Mouse (Mus musculus) heart, embryonic 12.5 days (tissue): ENCODE measurements at regions not wholly inside any gene's neighbourhood (a gene's known extent, or its start where the extent isn't known, plus 50 kb on each side); places are given as distances from the start of the nearest gene placed in this dataset.

Experiments used
- ATAC-seq: fragments of 200-750 bp; cut with Nextera tagmentation; 2 replicates; pipeline ENCODE4 v1.8.0; 2017; ENCODE audit warnings: moderate TSS enrichment, moderate library complexity; ENCODE audit not compliant: insufficient number of reproducible peaks, low FRiP score
- H3K27ac ChIP-seq: fragments of 300-500 bp; sonication (generic); 2 replicates; pipeline ENCODE4 v1.5.1; 2016; ENCODE audit warnings: mild to moderate bottlenecking, moderate library complexity; ENCODE audit not compliant: poor library complexity, severe bottlenecking
- H3K27me3 ChIP-seq: fragments of 300-500 bp; sonication (generic); replicated peaks from 2 replicates; pipeline ENCODE4 v1.6.1; 2016; ENCODE audit warnings: mild to moderate bottlenecking, moderate library complexity
- H3K36me3 ChIP-seq: fragments of 300-500 bp; sonication (generic); 2 replicates; pipeline ENCODE4 v1.6.1; 2016; ENCODE audit warnings: mild to moderate bottlenecking, moderate library complexity
- H3K4me1 ChIP-seq: fragments of 300-500 bp; sonication (generic); replicated peaks from 2 replicates; pipeline ENCODE4 v1.6.1; 2016; ENCODE audit warnings: mild to moderate bottlenecking
- H3K4me2 ChIP-seq: fragments of 300-500 bp; sonication (generic); 2 replicates; pipeline ENCODE4 v1.6.1; 2016; ENCODE audit warnings: mild to moderate bottlenecking, moderate library complexity
- H3K4me3 ChIP-seq: fragments of 300-500 bp; sonication (generic); 2 replicates; pipeline ENCODE4 v1.5.1; 2016; ENCODE audit warnings: mild to moderate bottlenecking
- H3K9ac ChIP-seq: fragments of 300-500 bp; sonication (generic); 2 replicates; pipeline ENCODE4 v1.6.1; 2016; ENCODE audit warnings: mild to moderate bottlenecking, moderate library complexity
- H3K9me3 ChIP-seq: fragments of 300-500 bp; sonication (generic); replicated peaks from 2 replicates; pipeline ENCODE4 v1.6.1; 2016; ENCODE audit warnings: mild to moderate bottlenecking, moderate library complexity
- WGBS: fragments of 180-500 bp; shearing (Covaris S2); methylation state at CpG from one replicate; pipeline ENCODE4 v1.1.7; 2016; 5-methylcytosine and 5-hydroxymethylcytosine counted together

GRCm38 (mm10) chr5:52015786-52016185 is 174.5 kb downstream of the Dhx15 start:
- H3K9ac ChIP-seq, result no peak overlapping the region
- no peak overlapping the region for H3K4me2 ChIP-seq
- H3K36me3 ChIP-seq, result no peaks in the 10 kb centered on the region
- ATAC-seq, result no peak
- no peaks in the 10 kb centered on the region for H3K9me3 ChIP-seq
- H3K27me3 ChIP-seq, result no peaks in the 10 kb centered on the region
- H3K4me1 ChIP-seq, result no peaks in the 10 kb centered on the region
- H3K27ac ChIP-seq, result no peak overlapping the region
- no peak overlapping the region for H3K4me3 ChIP-seq
- WGBS, result 45% methylated on average over 6 of the region's 6 CpGs

DNA sequence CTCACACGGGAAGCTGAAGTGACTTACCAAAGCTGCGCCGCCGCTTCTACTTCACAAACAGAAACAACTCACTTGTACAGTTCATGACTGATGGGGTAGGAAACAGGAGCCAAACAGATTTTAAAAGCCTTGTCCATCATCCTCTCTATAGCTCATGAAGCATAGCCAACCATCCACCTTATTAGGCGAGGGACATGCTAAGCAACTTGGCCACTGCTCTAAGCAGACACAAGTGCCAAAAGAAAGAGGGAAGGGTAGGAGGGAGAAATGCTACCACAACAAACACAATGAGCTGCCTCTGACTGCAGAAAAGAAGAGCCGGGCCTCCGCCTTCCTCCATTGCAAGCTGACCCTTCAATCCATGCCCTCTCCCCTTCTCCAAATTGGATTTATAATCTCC is 179.9 kb downstream of the Dhx15 start:
- Histone ChIP-seq H3K4me1 (peaks cover 7% of the 10 kb centered on the region), H3K4me2 (no peak overlapping the region), H3K36me3 (no peaks in the 10 kb centered on the region), H3K9ac (no peak overlapping the region), H3K4me3 (no peak overlapping the region), H3K9me3 (no peaks in the 10 kb centered on the region), H3K27ac (no peak overlapping the region), H3K27me3 (no peaks in the 10 kb centered on the region)
- WGBS, result 90% methylated on average over 7 of the region's 7 CpGs
- ATAC-seq, result no peak

GRCm38 (mm10) chr5:52008942-52009341 is 181.4 kb downstream of the Dhx15 start:
- peaks cover 7% of the 10 kb centered on the region for H3K4me1 ChIP-seq
- no peak overlapping the region for H3K27ac ChIP-seq
- WGBS, result 75% methylated on average over 3 of the region's 3 CpGs
- ATAC-seq, result no peak
- no peak overlapping the region for H3K9ac ChIP-seq
- H3K4me2 ChIP-seq, result no peak overlapping the region
- no peak overlapping the region for H3K4me3 ChIP-seq
- no peaks in the 10 kb centered on the region for H3K9me3 ChIP-seq
- H3K36me3 ChIP-seq, result no peaks in the 10 kb centered on the region
- H3K27me3 ChIP-seq, result no peaks in the 10 kb centered on the region

DNA sequence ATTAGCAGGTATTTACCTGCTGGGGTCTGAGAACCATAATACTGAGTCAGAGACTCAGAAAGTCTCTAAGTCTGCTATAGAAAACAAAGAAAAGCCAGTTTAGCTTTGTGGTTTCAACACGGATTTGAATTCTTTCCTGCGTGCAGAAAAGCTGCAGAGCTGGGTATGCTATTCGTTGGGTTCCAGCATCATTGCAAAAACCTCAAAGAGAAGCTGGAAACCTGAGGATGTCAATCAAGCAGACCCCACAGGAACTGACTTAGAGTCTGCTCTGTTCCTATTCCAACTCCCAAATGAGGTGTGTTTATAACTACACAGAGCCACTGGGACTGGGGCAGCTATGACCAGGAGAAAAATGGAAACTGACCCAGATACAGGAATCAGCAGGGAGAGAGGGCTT is 183.5 kb downstream of the Dhx15 start:
- no peaks in the 10 kb centered on the region for H3K27me3 ChIP-seq
- H3K27ac ChIP-seq, result no peak overlapping the region
- H3K36me3 ChIP-seq, result no peaks in the 10 kb centered on the region
- peaks cover 7% of the 10 kb centered on the region for H3K4me1 ChIP-seq
- H3K4me3 ChIP-seq, result no peak overlapping the region
- no peak for ATAC-seq
- H3K4me2 ChIP-seq, result no peak overlapping the region
- no peaks in the 10 kb centered on the region for H3K9me3 ChIP-seq
- H3K9ac ChIP-seq, result no peak overlapping the region
- 69% methylated on average over 3 of the region's 3 CpGs for WGBS

GRCm38 (mm10) chr5:51990847-51991610 is 199.3 kb downstream of the Dhx15 start:
- Histone ChIP-seq H3K9me3 (no peaks in the 10 kb centered on the region), H3K36me3 (no peaks in the 10 kb centered on the region), H3K9ac (no peak overlapping the region), H3K4me3 (no peak overlapping the region), H3K27ac (no peak overlapping the region), H3K27me3 (no peaks in the 10 kb centered on the region), H3K4me2 (no peak overlapping the region), H3K4me1 (no peaks in the 10 kb centered on the region; the same call in 1 of the 2 replicates)
- WGBS, result 43% methylated on average over 10 of the region's 10 CpGs
- ATAC-seq, result no peak

DNA sequence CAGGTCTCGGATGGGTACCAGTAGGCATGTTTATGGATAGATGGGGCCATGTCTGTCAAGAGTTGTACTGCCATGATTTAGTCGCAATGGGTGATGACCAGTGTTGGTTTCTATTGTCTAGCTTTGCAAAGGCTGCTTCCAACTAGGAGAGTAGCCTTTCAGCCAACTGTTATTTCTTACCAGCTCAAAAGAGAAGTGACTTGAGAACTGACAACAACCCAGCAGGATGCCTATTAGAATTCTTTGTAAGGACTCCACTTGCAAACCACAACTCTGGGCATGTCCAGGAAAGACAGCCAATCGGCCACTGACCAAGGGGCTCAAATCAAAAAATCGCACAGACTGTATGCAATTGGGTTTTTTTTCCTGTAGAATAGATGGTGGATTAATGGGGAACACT is 200.9 kb downstream of the Dhx15 start:
- Histone ChIP-seq H3K27ac (no peak overlapping the region), H3K4me2 (no peak overlapping the region), H3K4me1 (no peaks in the 10 kb centered on the region; the same call in 1 of the 2 replicates), H3K27me3 (no peaks in the 10 kb centered on the region), H3K4me3 (no peak overlapping the region), H3K9ac (no peak overlapping the region), H3K36me3 (no peaks in the 10 kb centered on the region), H3K9me3 (no peaks in the 10 kb centered on the region)
- no peak for ATAC-seq
- 75% methylated on average over 4 of the region's 4 CpGs for WGBS

GRCm38 (mm10) chr5:51988913-51989312 is 201.4 kb downstream of the Dhx15 start:
- no peaks in the 10 kb centered on the region for H3K27me3 ChIP-seq
- H3K4me1 ChIP-seq, result no peaks in the 10 kb centered on the region; the same call in 1 of the 2 replicates
- H3K9ac ChIP-seq, result no peak overlapping the region
- no peak for ATAC-seq
- no peaks in the 10 kb centered on the region for H3K9me3 ChIP-seq
- H3K4me3 ChIP-seq, result no peak overlapping the region
- H3K36me3 ChIP-seq, result no peaks in the 10 kb centered on the region
- WGBS, result 71% methylated on average over 6 of the region's 6 CpGs
- H3K4me2 ChIP-seq, result no peak overlapping the region
- H3K27ac ChIP-seq, result no peak overlapping the region

DNA sequence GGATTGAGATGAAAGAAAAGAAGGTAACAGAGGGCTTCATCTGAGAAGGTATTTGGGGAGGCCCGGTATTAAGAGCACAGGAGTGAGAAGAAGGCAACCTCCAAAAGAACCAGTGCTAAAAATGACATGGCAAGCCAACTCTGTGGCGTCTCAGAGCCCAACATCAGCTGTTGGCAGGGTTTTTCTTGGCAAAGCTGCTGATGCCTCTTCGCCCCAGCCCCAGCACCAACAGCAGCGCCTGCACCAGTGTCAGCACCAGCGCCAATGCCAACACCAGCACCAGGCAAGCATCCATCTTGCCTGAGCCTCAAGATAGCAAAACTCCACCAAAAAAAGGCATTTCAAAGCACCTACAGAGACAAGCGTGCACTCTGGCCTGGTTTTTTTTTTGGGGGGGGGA is 205.3 kb downstream of the Dhx15 start:
- no peak overlapping the region for H3K27ac ChIP-seq
- no peak overlapping the region for H3K4me3 ChIP-seq
- H3K27me3 ChIP-seq, result no peaks in the 10 kb centered on the region
- H3K9ac ChIP-seq, result no peak overlapping the region
- H3K9me3 ChIP-seq, result no peaks in the 10 kb centered on the region
- WGBS, result 87% methylated on average over 6 of the region's 6 CpGs
- H3K4me1 ChIP-seq, result no peaks in the 10 kb centered on the region; the same call in 1 of the 2 replicates
- no peak for ATAC-seq
- H3K36me3 ChIP-seq, result no peaks in the 10 kb centered on the region
- H3K4me2 ChIP-seq, result no peak overlapping the region

GRCm38 (mm10) chr5:51982780-51983179 is 207.5 kb downstream of the Dhx15 start:
- ATAC-seq, result no peak
- 79% methylated on average over 7 of the region's 7 CpGs for WGBS
- no peak overlapping the region for H3K9ac ChIP-seq

DNA sequence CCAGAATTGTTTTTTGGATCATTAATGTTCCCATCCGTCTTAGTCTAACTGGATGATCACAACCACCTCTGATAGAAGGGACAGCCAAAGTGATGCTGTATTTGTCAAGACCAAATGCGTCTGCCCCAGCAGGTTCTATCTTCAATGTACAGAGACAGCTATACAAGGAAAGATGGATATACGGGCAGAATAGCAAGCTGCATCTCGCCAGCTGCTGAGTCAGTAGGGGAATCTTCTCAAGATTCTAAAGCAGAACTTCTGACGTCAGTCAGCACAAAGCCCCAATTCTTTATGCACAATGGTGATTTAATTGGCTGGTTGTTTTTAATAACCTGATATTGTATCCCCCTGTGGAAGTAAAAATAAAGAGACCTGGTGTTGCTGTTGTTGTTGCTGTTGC is 209.4 kb downstream of the Dhx15 start:
- no peaks in the 10 kb centered on the region; the same call in 1 of the 2 replicates for H3K4me1 ChIP-seq
- ATAC-seq, result no peak
- H3K9me3 ChIP-seq, result no peaks in the 10 kb centered on the region
- H3K9ac ChIP-seq, result no peak overlapping the region
- no peaks in the 10 kb centered on the region for H3K27me3 ChIP-seq
- no peak overlapping the region for H3K27ac ChIP-seq
- no peak overlapping the region for H3K4me2 ChIP-seq
- H3K4me3 ChIP-seq, result no peak overlapping the region
- H3K36me3 ChIP-seq, result no peaks in the 10 kb centered on the region
- WGBS, result 81% methylated on average over 5 of the region's 5 CpGs

More at GRCm38 (mm10) chr5:51982780-51983179, 207.5 kb downstream of the Dhx15 start:
- no peaks in the 10 kb centered on the region for H3K36me3 ChIP-seq
- H3K4me1 ChIP-seq, result no peaks in the 10 kb centered on the region; the same call in 1 of the 2 replicates
- H3K4me3 ChIP-seq, result no peak overlapping the region
- H3K27me3 ChIP-seq, result no peaks in the 10 kb centered on the region
- H3K9me3 ChIP-seq, result no peaks in the 10 kb centered on the region
- H3K27ac ChIP-seq, result no peak overlapping the region
- no peak overlapping the region for H3K4me2 ChIP-seq

GRCm38 (mm10) chr5:51952499-51952898 is 237.8 kb downstream of the Dhx15 start:
- 66% methylated on average over 5 of the region's 5 CpGs for WGBS
- no peak for ATAC-seq

DNA sequence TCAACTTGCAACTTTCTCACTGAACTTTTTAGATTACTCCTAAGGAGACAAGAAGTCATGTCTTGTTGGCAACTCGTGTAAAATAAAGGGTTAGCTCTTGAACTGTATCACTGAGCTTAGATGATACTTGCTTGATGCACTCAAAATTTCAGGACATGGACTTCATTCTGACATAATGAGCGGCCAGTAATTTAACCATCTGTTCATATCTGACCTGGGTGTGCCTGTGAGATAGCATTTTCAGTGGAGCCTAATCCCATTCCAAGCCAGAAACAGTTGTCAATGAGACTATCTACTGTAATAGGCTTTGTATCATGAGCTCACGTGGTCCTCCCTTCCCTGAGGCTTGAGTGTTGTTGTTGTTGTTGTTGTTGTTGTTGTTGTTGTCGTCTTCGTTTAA is 240.3 kb downstream of the Dhx15 start:
- Histone ChIP-seq H3K27me3 (no peaks in the 10 kb centered on the region), H3K27ac (no peak overlapping the region), H3K9ac (no peak overlapping the region), H3K4me3 (no peak overlapping the region), H3K9me3 (no peaks in the 10 kb centered on the region), H3K4me2 (no peak overlapping the region), H3K4me1 (no peaks in the 10 kb centered on the region), H3K36me3 (no peaks in the 10 kb centered on the region)
- WGBS, result 80% methylated on average over 5 of the region's 5 CpGs
- ATAC-seq, result no peak

More at GRCm38 (mm10) chr5:51952499-51952898, 237.8 kb downstream of the Dhx15 start:
- Histone ChIP-seq H3K27me3 (no peaks in the 10 kb centered on the region), H3K9ac (no peak overlapping the region), H3K27ac (no peak overlapping the region), H3K9me3 (no peaks in the 10 kb centered on the region), H3K4me3 (no peak overlapping the region), H3K4me1 (no peaks in the 10 kb centered on the region), H3K4me2 (no peak overlapping the region), H3K36me3 (no peaks in the 10 kb centered on the region)
